Mouse (Mus musculus) liver, postnatal 0 days (tissue): ENCODE data around the gene 1700067P10Rik.

ENCODE experiments used
- CTCF ChIP-seq: sonication (generic); IDR thresholded peaks from 2 replicates; pipeline ENCODE4 v1.5.1; 2016; ENCODE audit warnings: antibody characterized with exemption, low read depth
- EP300 ChIP-seq: IDR thresholded peaks from 2 replicates; pipeline ENCODE4 v1.6.1; 2016; ENCODE audit warnings: antibody characterized with exemption, low read depth, mild to moderate bottlenecking

DNA sequence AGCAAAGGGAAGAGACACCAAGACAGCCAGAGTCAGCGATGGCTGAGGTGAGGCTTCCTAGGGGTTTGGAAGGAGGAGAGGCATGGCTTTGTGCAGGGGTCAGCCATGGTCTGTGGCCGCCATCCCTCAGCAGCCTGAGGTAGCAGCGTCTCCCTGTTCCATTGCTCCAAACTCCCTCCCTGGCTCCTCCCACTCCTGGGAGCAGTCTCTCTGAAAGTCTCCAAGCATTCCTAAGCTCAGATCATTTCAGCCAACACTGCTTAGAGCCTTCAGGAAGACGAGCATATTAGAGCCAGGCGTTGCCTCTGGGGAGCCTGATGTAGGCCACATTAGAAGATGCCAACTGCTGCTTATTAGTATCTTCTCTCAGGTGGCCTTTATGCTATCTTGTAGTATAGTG lies 21.4 kb upstream of the 1700067P10Rik start:
- TF ChIP-seq CTCF (no peak), EP300 (no peak)
